Mouse (Mus musculus) lung, embryonic 15.5 days (tissue): Measurements from ENCODE around the gene Nr5a1. TPM values are rescaled to one million over a fixed set of nuclear protein-coding genes. Genes with fewer than 3 reads are reported as not detected.

Source experiments
- ATAC-seq: fragments of 200-750 bp; cut with Nextera tagmentation; 2 replicates; pipeline ENCODE4 v1.8.0; 2017; ENCODE audit warnings: moderate number of reproducible peaks, borderline replicate concordance; ENCODE audit not compliant: low FRiP score, low TSS enrichment; ENCODE audit errors: extremely low read depth
- H3K27ac ChIP-seq: fragments of 300-500 bp; sonication (generic); 2 replicates; pipeline ENCODE4 v1.5.1; 2015; ENCODE audit warnings: moderate library complexity, mild to moderate bottlenecking, inconsistent platforms
- H3K27me3 ChIP-seq: fragments of 300-500 bp; sonication (generic); 2 replicates; pipeline ENCODE4 v1.6.1; 2015; ENCODE audit warnings: inconsistent platforms
- H3K36me3 ChIP-seq: fragments of 300-500 bp; sonication (generic); 2 replicates; pipeline ENCODE4 v1.6.1; 2015; ENCODE audit warnings: inconsistent platforms
- H3K4me1 ChIP-seq: fragments of 300-500 bp; sonication (generic); 2 replicates; pipeline ENCODE4 v1.6.1; 2015; ENCODE audit warnings: inconsistent platforms
- H3K4me2 ChIP-seq: fragments of 300-500 bp; sonication (generic); 2 replicates; pipeline ENCODE4 v1.6.1; 2015; ENCODE audit warnings: inconsistent platforms, mild to moderate bottlenecking, moderate library complexity
- H3K4me3 ChIP-seq: fragments of 300-500 bp; sonication (generic); 2 replicates; pipeline ENCODE4 v1.5.1; 2015; ENCODE audit warnings: mild to moderate bottlenecking, inconsistent platforms
- H3K9ac ChIP-seq: fragments of 300-500 bp; sonication (generic); 2 replicates; pipeline ENCODE4 v1.6.1; 2015; ENCODE audit warnings: inconsistent platforms
- H3K9me3 ChIP-seq: fragments of 300-500 bp; sonication (generic); 2 replicates; pipeline ENCODE4 v1.6.1; 2016; ENCODE audit warnings: inconsistent platforms
- WGBS: fragments of 180-500 bp; shearing (Covaris S2); methylation state at CpG from one replicate; pipeline ENCODE4 v1.1.7; 2015; 5-methylcytosine and 5-hydroxymethylcytosine counted together
- polyA plus RNA-seq: library from polyadenylated mRNA; unstranded; fragments of >200 nt; fragmentation: Nextera tagmentation; extraction: Ambion mirVana; gene quantifications from 2 replicates; pipeline ENCODE4 v1.2.1, GENCODE M21; 2015

The Nr5a1 gene
- polyA plus RNA-seq, 1 experiment from 2014 or later: 0.16 TPM

DNA sequence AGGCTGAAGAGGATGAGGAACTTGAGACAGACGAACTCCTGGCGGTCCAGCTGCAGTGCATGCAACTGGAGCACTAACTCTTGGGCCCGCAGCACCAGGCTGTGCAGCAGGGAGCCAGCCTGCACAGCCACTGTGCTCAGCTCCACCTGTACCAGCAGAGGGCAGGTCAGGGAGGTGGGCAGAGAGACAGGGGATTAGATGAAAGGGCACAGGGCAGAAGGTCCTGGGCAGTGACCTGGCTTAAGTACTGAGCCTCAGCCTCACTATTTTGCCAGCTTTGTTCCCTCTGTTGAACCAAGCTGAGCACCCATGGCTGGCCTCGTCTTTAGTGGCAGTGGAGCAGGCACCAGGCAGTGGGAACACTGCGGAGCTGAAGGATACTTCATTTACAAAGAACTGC lies 14.2 kb downstream of the Nr5a1 start:
- H3K36me3 ChIP-seq: no peaks in the 10 kb centered on the region
- no peak overlapping the region for H3K4me3 ChIP-seq
- no peak overlapping the region for H3K9ac ChIP-seq
- no peak overlapping the region for H3K27ac ChIP-seq
- ATAC-seq: no peak
- H3K4me1 ChIP-seq: no peaks in the 10 kb centered on the region
- no peak overlapping the region for H3K4me2 ChIP-seq
- 52% methylated on average over 5 of the region's 5 CpGs for WGBS
- H3K27me3 ChIP-seq: peaks cover 16% of the 10 kb centered on the region
- no peaks in the 10 kb centered on the region for H3K9me3 ChIP-seq

DNA sequence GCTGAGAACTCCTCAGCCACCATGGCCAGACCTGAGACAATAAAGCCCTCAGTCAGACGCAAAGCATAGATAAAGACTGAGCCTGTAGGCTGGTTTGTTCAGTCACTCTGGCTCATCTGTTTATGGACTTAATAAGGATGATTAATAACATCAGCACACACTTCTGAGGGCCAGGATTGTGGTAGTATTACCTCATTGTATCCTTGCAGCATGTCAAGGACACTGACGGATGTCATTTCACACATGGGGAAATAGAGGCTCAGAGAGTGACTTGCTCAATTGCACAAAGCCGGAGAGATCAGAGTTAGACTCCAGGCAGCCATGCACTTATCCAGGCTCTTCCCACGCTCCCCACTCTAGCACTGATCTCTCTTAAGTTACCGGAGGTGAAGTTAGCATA lies 15.7 kb downstream of the Nr5a1 start:
- Histone ChIP-seq H3K9ac (no peak overlapping the region), H3K27me3 (0 out of 2 replicates have a peak, but pooled peaks cover 5% of the 10 kb centered on the region), H3K4me2 (no peak overlapping the region), H3K27ac (no peak overlapping the region), H3K4me1 (no peaks in the 10 kb centered on the region), H3K36me3 (no peaks in the 10 kb centered on the region), H3K9me3 (no peaks in the 10 kb centered on the region), H3K4me3 (no peak overlapping the region)
- no peak for ATAC-seq
- WGBS: 80% methylated on average over 5 of the region's 5 CpGs

DNA sequence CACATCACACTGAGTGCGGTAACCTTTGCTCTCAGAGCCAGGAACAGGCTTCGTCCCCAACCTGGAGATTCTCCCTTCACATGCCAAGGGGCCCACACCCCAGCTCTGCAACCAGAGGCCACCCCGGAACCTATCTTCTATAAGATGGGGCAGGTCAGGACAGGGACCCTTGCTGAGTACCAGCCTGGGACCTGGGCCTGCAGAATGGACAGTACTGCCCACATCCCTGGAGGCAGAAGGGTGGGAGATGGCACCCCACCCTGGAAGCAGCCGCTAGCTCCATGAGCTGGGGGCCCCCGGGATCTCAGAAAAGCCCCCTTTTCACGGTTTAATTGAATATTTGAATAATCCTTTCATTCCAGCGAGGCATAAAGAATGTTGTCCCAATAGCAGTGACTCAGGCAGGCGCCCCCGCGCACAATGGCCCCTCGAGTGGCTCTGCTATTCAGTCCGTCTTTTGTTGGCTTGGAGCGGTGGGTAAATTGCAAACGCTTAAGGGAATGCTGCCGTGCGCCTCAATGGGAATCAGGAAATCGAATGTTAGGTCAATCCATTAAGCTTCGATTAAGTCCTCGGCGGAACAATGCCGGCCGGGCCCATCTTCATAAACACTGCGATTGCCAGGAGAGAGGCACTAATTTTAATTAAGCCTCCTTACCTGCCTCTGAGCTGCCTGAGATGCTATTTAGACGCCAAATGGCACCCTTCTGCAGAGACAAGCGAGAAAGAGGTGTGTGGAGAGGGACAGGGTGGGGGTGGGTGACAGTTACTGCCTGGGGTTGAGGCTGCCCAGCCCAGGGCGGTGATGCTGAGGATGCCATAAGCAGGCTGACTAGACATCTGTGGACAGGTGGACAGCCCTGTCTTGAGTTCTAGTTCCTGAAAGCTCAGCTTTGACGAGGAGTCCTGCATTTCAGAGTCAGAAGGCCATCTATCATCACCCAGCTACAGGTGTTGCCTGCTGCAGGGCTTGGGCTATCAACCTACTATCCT lies 16.9 kb downstream of the Nr5a1 start:
- WGBS: 56% methylated on average over 27 of the region's 27 CpGs
- H3K4me2 ChIP-seq: no peak overlapping the region
- H3K36me3 ChIP-seq: no peaks in the 10 kb centered on the region
- no peak; the same call in 1 of the 2 replicates for ATAC-seq
- 0 out of 2 replicates have a peak, but pooled peaks cover 5% of the 10 kb centered on the region for H3K27me3 ChIP-seq
- no peak overlapping the region for H3K27ac ChIP-seq
- H3K4me1 ChIP-seq: no peaks in the 10 kb centered on the region
- no peaks in the 10 kb centered on the region for H3K9me3 ChIP-seq
- H3K4me3 ChIP-seq: no peak overlapping the region
- H3K9ac ChIP-seq: no peak overlapping the region

DNA sequence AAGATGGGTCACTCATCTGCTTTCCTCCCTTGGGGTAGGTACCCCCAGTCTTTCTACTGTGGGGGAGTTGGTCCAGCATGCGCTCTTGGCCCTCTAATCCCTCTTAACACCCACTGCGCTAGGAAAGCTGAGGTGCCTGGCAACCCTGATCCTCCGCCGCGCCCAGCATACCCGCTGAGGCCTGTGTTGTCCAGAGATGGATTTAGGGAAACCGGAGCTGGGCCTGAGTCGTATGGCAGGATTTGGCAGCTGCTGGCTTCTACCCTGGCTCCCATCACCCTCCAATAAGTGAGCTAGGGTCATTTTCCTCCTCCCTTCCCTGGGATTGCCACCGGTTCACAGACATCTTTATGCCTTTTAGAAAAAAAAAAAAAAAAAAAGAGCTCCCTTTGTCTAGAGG lies 18.6 kb downstream of the Nr5a1 start:
- ATAC-seq: no peak
- Histone ChIP-seq H3K9me3 (no peaks in the 10 kb centered on the region), H3K36me3 (no peaks in the 10 kb centered on the region), H3K27ac (no peak overlapping the region), H3K27me3 (0 out of 2 replicates have a peak, but pooled peaks cover 5% of the 10 kb centered on the region), H3K4me1 (no peaks in the 10 kb centered on the region), H3K4me2 (no peak overlapping the region), H3K4me3 (no peak overlapping the region), H3K9ac (no peak overlapping the region)
- 72% methylated on average over 9 of the region's 9 CpGs for WGBS

DNA sequence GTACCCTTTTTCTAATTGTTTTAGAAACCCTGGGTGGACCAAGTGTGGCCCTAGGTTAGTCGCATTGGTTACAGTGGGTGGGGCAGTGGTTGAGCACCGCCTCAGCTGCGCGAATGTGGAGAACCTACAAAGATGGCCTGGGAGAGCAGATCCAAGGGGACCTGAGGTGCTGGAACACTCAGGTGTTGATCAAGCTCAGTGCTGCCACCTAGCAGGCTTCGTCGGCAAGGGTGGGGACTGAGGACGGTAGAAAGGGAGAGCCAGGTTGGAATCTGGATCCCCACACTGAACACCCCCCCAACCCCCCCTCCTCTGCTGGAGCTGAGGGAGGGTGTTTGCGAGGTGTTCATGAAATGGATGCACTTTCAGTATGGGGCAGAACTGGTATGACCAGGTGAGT lies 22.8 kb downstream of the Nr5a1 start:
- no peak overlapping the region for H3K4me3 ChIP-seq
- H3K27ac ChIP-seq: no peak overlapping the region
- no peak overlapping the region for H3K4me2 ChIP-seq
- no peaks in the 10 kb centered on the region for H3K36me3 ChIP-seq
- H3K27me3 ChIP-seq: peaks cover 4% of the 10 kb centered on the region; the same call in 1 of the 2 replicates
- WGBS: 17% methylated on average over 8 of the region's 8 CpGs
- no peaks in the 10 kb centered on the region for H3K9me3 ChIP-seq
- no peak; the same call in 1 of the 2 replicates for ATAC-seq
- H3K9ac ChIP-seq: no peak overlapping the region
- peaks cover 10% of the 10 kb centered on the region; the same call in 1 of the 2 replicates for H3K4me1 ChIP-seq

DNA sequence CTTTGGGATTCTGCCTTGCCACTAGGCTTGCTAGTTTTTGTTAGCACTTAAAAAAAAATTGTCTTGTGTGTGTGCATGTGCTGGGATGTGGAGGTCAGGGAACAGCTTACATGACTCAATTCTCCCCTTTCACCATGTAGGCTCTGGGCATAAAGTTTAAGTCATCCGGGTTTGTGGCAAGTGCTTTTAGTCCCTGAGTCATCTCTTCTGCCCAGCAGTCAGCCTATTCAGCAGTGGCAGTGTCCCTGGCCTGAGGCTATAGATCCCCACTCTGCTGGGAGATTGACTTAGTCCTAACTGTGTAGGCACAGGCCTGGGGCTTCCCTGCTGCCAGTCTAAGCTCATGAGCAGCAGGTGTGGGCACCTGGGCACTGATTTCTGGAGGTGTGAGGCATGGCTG lies 24.5 kb downstream of the Nr5a1 start:
- Histone ChIP-seq H3K4me3 (no peak overlapping the region), H3K27ac (no peak overlapping the region), H3K9me3 (no peaks in the 10 kb centered on the region), H3K9ac (no peak overlapping the region), H3K36me3 (no peaks in the 10 kb centered on the region), H3K4me1 (peaks cover 10% of the 10 kb centered on the region; the same call in 1 of the 2 replicates), H3K4me2 (no peak overlapping the region), H3K27me3 (peaks cover 4% of the 10 kb centered on the region; the same call in 1 of the 2 replicates)
- ATAC-seq: no peak
- WGBS: 62% methylated on average over 1 of the region's 1 CpGs

DNA sequence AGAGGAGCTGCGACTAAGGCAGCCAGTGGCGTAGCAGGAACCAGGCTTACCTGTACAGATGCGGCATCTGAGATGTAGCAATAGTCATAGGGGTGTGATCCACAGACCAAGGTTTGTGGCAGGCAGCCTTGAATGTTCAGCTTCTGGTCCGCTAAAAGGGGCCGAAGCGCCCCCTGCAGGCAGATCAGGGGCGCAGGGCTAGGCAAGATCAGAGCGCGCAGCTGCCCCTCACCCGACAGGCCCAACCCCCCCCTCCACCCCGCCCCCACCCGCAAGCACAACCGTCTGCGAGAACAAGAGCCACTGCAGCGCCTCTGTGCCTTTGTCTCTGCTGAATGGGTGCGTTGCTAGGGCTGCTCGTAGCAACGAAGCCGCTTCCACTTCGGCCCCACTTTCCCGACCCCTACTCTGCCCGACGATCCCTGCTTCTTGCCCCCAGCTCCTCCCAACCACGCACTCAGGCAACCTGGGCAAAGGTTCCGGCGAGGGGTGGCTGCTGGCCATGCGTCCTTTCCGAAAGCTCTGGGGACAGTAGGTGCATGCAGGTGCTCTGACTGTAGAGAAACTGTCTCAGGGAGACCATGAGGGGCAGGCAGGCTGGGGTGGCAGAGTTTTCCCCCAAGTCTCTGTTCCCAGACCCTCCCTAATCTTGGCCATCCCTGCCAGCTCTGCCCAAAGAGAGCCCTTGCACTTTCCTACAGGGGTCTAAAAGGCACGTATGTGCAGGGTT lies 25.4 kb downstream of the Nr5a1 start:
- Histone ChIP-seq H3K4me2 (peak overlapping the region; percentile 66), H3K9me3 (no peaks in the 10 kb centered on the region), H3K4me1 (peaks cover 10% of the 10 kb centered on the region; the same call in 1 of the 2 replicates), H3K36me3 (no peaks in the 10 kb centered on the region), H3K4me3 (peak overlapping the region; percentile 25), H3K9ac (0 out of 2 replicates have a peak overlapping the region, but pooled peaks have one; percentile 10), H3K27ac (no peak overlapping the region), H3K27me3 (peaks cover 4% of the 10 kb centered on the region; the same call in 1 of the 2 replicates)
- peak; percentile 16; the same call in 1 of the 2 replicates for ATAC-seq
- WGBS: 5% methylated on average over 24 of the region's 29 CpGs

DNA sequence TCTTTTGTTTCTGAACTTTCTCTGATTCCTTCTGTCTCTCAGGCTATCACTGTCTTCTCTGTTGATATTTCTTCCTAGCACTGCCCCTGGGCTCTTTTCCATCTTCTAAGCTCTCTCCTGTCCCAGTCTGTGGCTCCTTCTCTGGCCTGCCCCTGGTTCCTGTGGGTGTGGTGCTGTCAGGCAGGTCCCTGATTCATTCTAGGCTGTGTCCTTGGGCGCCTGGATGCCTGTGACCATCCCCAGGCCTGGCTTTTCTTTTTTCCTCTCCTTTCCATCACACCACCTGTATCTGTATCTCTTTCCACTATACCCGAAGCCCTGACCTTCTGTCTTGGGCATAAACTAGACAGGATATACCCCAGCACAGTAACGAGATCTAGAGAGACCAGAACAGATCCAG lies 28.6 kb downstream of the Nr5a1 start:
- Histone ChIP-seq H3K4me2 (no peak overlapping the region), H3K4me3 (no peak overlapping the region), H3K9me3 (no peaks in the 10 kb centered on the region), H3K36me3 (no peaks in the 10 kb centered on the region), H3K27me3 (peaks cover 4% of the 10 kb centered on the region; the same call in 1 of the 2 replicates), H3K27ac (no peak overlapping the region), H3K4me1 (peaks cover 10% of the 10 kb centered on the region; the same call in 1 of the 2 replicates), H3K9ac (no peak overlapping the region)
- WGBS: 55% methylated on average over 3 of the region's 3 CpGs
- no peak for ATAC-seq

DNA sequence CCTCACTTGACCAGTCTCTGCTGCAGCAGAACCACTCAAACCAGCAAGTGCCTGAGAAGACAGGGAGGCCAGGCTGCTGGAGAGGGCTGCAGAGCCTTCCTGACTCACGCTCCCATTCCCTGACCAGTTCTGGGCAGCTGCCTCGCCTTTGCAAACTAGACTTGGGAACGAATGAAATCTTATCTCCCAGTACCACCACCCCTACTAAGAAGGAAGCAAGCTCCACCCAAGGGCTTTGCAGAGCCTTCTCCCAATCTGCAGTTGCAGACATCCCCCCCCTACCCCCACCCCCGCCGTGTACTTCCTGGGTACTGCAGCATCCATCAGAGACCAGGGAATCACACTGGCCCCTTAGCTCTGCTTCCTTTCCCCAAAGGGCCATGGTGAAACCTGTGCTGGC lies 31.3 kb downstream of the Nr5a1 start:
- no peak overlapping the region for H3K4me2 ChIP-seq
- WGBS: 65% methylated on average over 5 of the region's 5 CpGs
- no peaks in the 10 kb centered on the region for H3K4me1 ChIP-seq
- no peak overlapping the region for H3K27ac ChIP-seq
- H3K9me3 ChIP-seq: no peaks in the 10 kb centered on the region
- no peak overlapping the region for H3K9ac ChIP-seq
- H3K27me3 ChIP-seq: no peaks in the 10 kb centered on the region
- no peaks in the 10 kb centered on the region for H3K36me3 ChIP-seq
- no peak overlapping the region for H3K4me3 ChIP-seq
- no peak for ATAC-seq

DNA sequence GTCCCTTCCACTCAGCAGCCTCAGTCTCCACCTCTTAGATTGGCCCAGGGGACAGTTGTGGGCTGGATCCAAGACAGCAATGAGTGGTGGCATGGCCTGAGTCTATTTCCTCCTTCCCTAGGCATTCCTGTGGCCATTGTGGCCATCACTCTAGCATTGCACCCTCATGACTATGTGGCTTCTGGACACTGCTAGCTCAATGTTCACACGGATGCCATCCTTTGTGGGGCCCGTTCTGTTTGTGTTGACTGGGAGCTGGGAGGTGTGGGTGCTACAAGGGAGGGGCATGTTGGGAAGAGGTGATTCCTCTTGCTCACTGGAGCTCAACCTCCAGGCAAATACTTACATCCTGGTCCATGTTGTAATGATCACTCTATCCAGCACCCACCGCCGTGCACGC lies 32.1 kb downstream of the Nr5a1 start:
- no peak for ATAC-seq
- H3K4me3 ChIP-seq: no peak overlapping the region
- H3K27ac ChIP-seq: no peak overlapping the region
- no peaks in the 10 kb centered on the region for H3K36me3 ChIP-seq
- WGBS: 91% methylated on average over 5 of the region's 5 CpGs
- H3K9ac ChIP-seq: no peak overlapping the region
- no peaks in the 10 kb centered on the region for H3K27me3 ChIP-seq
- no peak overlapping the region for H3K4me2 ChIP-seq
- H3K4me1 ChIP-seq: no peaks in the 10 kb centered on the region
- H3K9me3 ChIP-seq: no peaks in the 10 kb centered on the region

DNA sequence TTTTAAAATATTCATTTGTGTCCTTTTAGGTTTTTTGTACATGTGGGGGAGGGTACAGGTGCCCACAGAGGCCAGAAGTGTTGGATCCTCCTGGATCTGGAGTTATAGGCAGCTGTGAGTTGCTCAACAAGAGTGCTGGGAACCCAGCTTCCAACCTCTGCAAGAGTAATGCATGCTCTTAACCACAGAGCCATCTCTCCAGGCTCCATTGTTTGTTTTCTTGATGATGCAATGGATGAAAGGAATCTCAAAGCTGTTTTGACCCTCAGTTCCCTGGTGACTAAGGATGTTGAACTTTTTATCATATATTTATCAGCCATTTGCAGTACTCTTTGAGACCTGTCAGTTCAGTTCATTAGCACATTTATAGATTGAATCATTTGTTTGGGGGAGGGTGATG lies 35.4 kb downstream of the Nr5a1 start:
- ATAC-seq: no peak
- Histone ChIP-seq H3K4me1 (no peaks in the 10 kb centered on the region), H3K27me3 (no peaks in the 10 kb centered on the region), H3K9me3 (no peaks in the 10 kb centered on the region), H3K4me2 (no peak overlapping the region), H3K9ac (no peak overlapping the region), H3K4me3 (no peak overlapping the region), H3K27ac (no peak overlapping the region), H3K36me3 (no peaks in the 10 kb centered on the region)
